Mouse (Mus musculus) limb, embryonic 15.5 days (tissue): Measurements from ENCODE around the gene Igfbp1. TPM values are rescaled to one million over a fixed set of nuclear protein-coding genes. Genes with fewer than 3 reads are reported as not detected.
A peak's percentile ranks its signal among the peaks of the same experiment; 100 is the strongest.

Source experiments
- ATAC-seq: fragments of 200-750 bp; cut with Nextera tagmentation; 2 replicates; pipeline ENCODE4 v1.8.0; 2017; ENCODE audit warnings: low read depth, moderate TSS enrichment; ENCODE audit not compliant: insufficient number of reproducible peaks, low FRiP score, low TSS enrichment
- H3K27ac ChIP-seq: fragments of 300-500 bp; sonication (generic); 2 replicates; pipeline ENCODE4 v1.5.1; 2015; ENCODE audit warnings: moderate library complexity, mild to moderate bottlenecking, inconsistent platforms
- H3K27me3 ChIP-seq: fragments of 300-500 bp; sonication (generic); 2 replicates; pipeline ENCODE4 v1.6.1; 2015; ENCODE audit warnings: inconsistent platforms
- H3K36me3 ChIP-seq: fragments of 300-500 bp; sonication (generic); 2 replicates; pipeline ENCODE4 v1.6.1; 2015; ENCODE audit warnings: inconsistent platforms
- H3K4me1 ChIP-seq: fragments of 300-500 bp; sonication (generic); 2 replicates; pipeline ENCODE4 v1.6.1; 2015; ENCODE audit warnings: inconsistent platforms
- H3K4me2 ChIP-seq: fragments of 300-500 bp; sonication (generic); 2 replicates; pipeline ENCODE4 v1.6.1; 2015; ENCODE audit warnings: mild to moderate bottlenecking, inconsistent platforms
- H3K4me3 ChIP-seq: fragments of 300-500 bp; sonication (generic); 2 replicates; pipeline ENCODE4 v1.5.1; 2015; ENCODE audit warnings: mild to moderate bottlenecking, inconsistent platforms
- H3K9ac ChIP-seq: fragments of 300-500 bp; sonication (generic); 2 replicates; pipeline ENCODE4 v1.6.1; 2015; ENCODE audit warnings: inconsistent platforms
- H3K9me3 ChIP-seq: fragments of 300-500 bp; sonication (generic); 2 replicates; pipeline ENCODE4 v1.6.1; 2016; ENCODE audit warnings: inconsistent platforms
- WGBS: fragments of 180-500 bp; shearing (Covaris S2); methylation state at CpG from one replicate; pipeline ENCODE4 v1.1.7; 2015; 5-methylcytosine and 5-hydroxymethylcytosine counted together
- polyA plus RNA-seq: library from polyadenylated mRNA; unstranded; fragments of >200 nt; fragmentation: Nextera tagmentation; extraction: Ambion mirVana; gene quantifications from 2 replicates; pipeline ENCODE4 v1.2.1, GENCODE M21; 2015

Igfbp1 gene
- polyA plus RNA-seq, 1 experiment from 2014 or later, result 0.81 TPM

- 85% methylated on average over 1 of the region's 1 CpGs for WGBS
- Histone ChIP-seq H3K4me1 (no peaks in the 10 kb centered on the region), H3K4me2 (no peak overlapping the region), H3K36me3 (no peaks in the 10 kb centered on the region), H3K27ac (no peak overlapping the region), H3K9me3 (no peaks in the 10 kb centered on the region), H3K4me3 (no peak overlapping the region), H3K27me3 (no peaks in the 10 kb centered on the region), H3K9ac (no peak overlapping the region)
- ATAC-seq, result no peak
Observed at GRCm38 (mm10) chr11:7169645-7170044, 27.9 kb upstream of the Igfbp1 start.

GRCm38 (mm10) chr11:7173664-7174063 lies 23.9 kb upstream of the Igfbp1 start:
- no peaks in the 10 kb centered on the region for H3K36me3 ChIP-seq
- no peak overlapping the region for H3K27ac ChIP-seq
- no peak for ATAC-seq
- H3K4me2 ChIP-seq, result no peak overlapping the region
- no peaks in the 10 kb centered on the region for H3K27me3 ChIP-seq
- no peaks in the 10 kb centered on the region for H3K9me3 ChIP-seq
- no peak overlapping the region for H3K9ac ChIP-seq
- H3K4me3 ChIP-seq, result no peak overlapping the region
- WGBS, result 79% methylated on average over 6 of the region's 6 CpGs
- H3K4me1 ChIP-seq, result no peaks in the 10 kb centered on the region

- no peaks in the 10 kb centered on the region for H3K36me3 ChIP-seq
- H3K4me2 ChIP-seq, result no peak overlapping the region
- H3K27ac ChIP-seq, result no peak overlapping the region
- WGBS, result 82% methylated on average over 4 of the region's 4 CpGs
- no peaks in the 10 kb centered on the region for H3K9me3 ChIP-seq
- no peak for ATAC-seq
- no peak overlapping the region for H3K9ac ChIP-seq
- H3K4me1 ChIP-seq, result no peaks in the 10 kb centered on the region
- H3K27me3 ChIP-seq, result no peaks in the 10 kb centered on the region
- no peak overlapping the region for H3K4me3 ChIP-seq
Observed at GRCm38 (mm10) chr11:7178724-7179123, 18.9 kb upstream of the Igfbp1 start.

GRCm38 (mm10) chr11:7179276-7179675 lies 18.3 kb upstream of the Igfbp1 start:
- no peak for ATAC-seq
- Histone ChIP-seq H3K4me3 (no peak overlapping the region), H3K9ac (no peak overlapping the region), H3K9me3 (no peaks in the 10 kb centered on the region), H3K4me1 (no peaks in the 10 kb centered on the region), H3K4me2 (no peak overlapping the region), H3K27ac (no peak overlapping the region), H3K27me3 (no peaks in the 10 kb centered on the region), H3K36me3 (no peaks in the 10 kb centered on the region)
- WGBS, result 76% methylated on average over 2 of the region's 2 CpGs

- no peak overlapping the region for H3K4me2 ChIP-seq
- H3K27me3 ChIP-seq, result no peaks in the 10 kb centered on the region
- no peak overlapping the region for H3K4me3 ChIP-seq
- WGBS, result 50% methylated on average over 8 of the region's 8 CpGs
- no peak overlapping the region for H3K9ac ChIP-seq
- H3K27ac ChIP-seq, result no peak overlapping the region
- ATAC-seq, result no peak
- H3K4me1 ChIP-seq, result no peaks in the 10 kb centered on the region
- no peaks in the 10 kb centered on the region for H3K9me3 ChIP-seq
- H3K36me3 ChIP-seq, result no peaks in the 10 kb centered on the region
Observed at GRCm38 (mm10) chr11:7182409-7183042, 15.1 kb upstream of the Igfbp1 start.

GRCm38 (mm10) chr11:7184420-7184819 lies 13.2 kb upstream of the Igfbp1 start:
- H3K4me3 ChIP-seq, result no peak overlapping the region
- WGBS, result 57% methylated on average over 1 of the region's 1 CpGs
- 0 out of 2 replicates have a peak, but pooled peaks have one; percentile 27 for ATAC-seq
- no peaks in the 10 kb centered on the region for H3K4me1 ChIP-seq
- H3K27me3 ChIP-seq, result no peaks in the 10 kb centered on the region
- no peak overlapping the region for H3K27ac ChIP-seq
- H3K9me3 ChIP-seq, result no peaks in the 10 kb centered on the region
- H3K36me3 ChIP-seq, result no peaks in the 10 kb centered on the region
- H3K9ac ChIP-seq, result no peak overlapping the region
- no peak overlapping the region for H3K4me2 ChIP-seq

- H3K4me2 ChIP-seq, result no peak overlapping the region
- H3K27me3 ChIP-seq, result no peaks in the 10 kb centered on the region
- 43% methylated on average over 8 of the region's 8 CpGs for WGBS
- no peak overlapping the region for H3K4me3 ChIP-seq
- ATAC-seq, result no peak
- H3K9ac ChIP-seq, result no peak overlapping the region
- no peaks in the 10 kb centered on the region for H3K36me3 ChIP-seq
- H3K9me3 ChIP-seq, result no peaks in the 10 kb centered on the region
- H3K4me1 ChIP-seq, result no peaks in the 10 kb centered on the region
- H3K27ac ChIP-seq, result no peak overlapping the region
Observed at GRCm38 (mm10) chr11:7187472-7187871, 10.1 kb upstream of the Igfbp1 start.

- H3K27me3 ChIP-seq, result no peaks in the 10 kb centered on the region
- H3K4me2 ChIP-seq, result no peak within 1 kb of the TSS
- H3K4me3 ChIP-seq, result no peak within 1 kb of the TSS
- 82% methylated on average over 13 of the region's 13 CpGs for WGBS
- H3K27ac ChIP-seq, result no peak within 1 kb of the TSS
- H3K4me1 ChIP-seq, result no peaks in the 10 kb centered on the region
- H3K36me3 ChIP-seq, result no peaks in the 10 kb centered on the region
- no peak for ATAC-seq
- H3K9me3 ChIP-seq, result no peaks in the 10 kb centered on the region
- no peak within 1 kb of the TSS for H3K9ac ChIP-seq
Observed at GRCm38 (mm10) chr11:7188469-7188868, 9.1 kb upstream of the Igfbp1 start, which contains the start of gene Gm11985. Gm11985 (minus strand) TSS chr11:7188569.

GRCm38 (mm10) chr11:7192710-7193109 lies 4.9 kb upstream of the Igfbp1 start:
- 47% methylated on average over 6 of the region's 6 CpGs for WGBS
- H3K9me3 ChIP-seq, result no peaks in the 10 kb centered on the region
- H3K27ac ChIP-seq, result no peak overlapping the region
- no peaks in the 10 kb centered on the region for H3K36me3 ChIP-seq
- H3K4me1 ChIP-seq, result no peaks in the 10 kb centered on the region
- H3K4me2 ChIP-seq, result no peak overlapping the region
- ATAC-seq, result no peak
- H3K27me3 ChIP-seq, result no peaks in the 10 kb centered on the region
- no peak overlapping the region for H3K4me3 ChIP-seq
- H3K9ac ChIP-seq, result no peak overlapping the region

- H3K9ac ChIP-seq, result no peak overlapping the region
- WGBS, result 59% methylated on average over 9 of the region's 9 CpGs
- H3K9me3 ChIP-seq, result no peaks in the 10 kb centered on the region
- H3K36me3 ChIP-seq, result no peaks in the 10 kb centered on the region
- no peak for ATAC-seq
- no peak overlapping the region for H3K4me3 ChIP-seq
- H3K27ac ChIP-seq, result no peak overlapping the region
- no peaks in the 10 kb centered on the region for H3K4me1 ChIP-seq
- no peak overlapping the region for H3K4me2 ChIP-seq
- H3K27me3 ChIP-seq, result no peaks in the 10 kb centered on the region
Observed at GRCm38 (mm10) chr11:7193134-7193533, 4.4 kb upstream of the Igfbp1 start.

- Histone ChIP-seq H3K4me1 (no peaks in the 10 kb centered on the region), H3K4me3 (no peak overlapping the region), H3K27ac (no peak overlapping the region), H3K9me3 (no peaks in the 10 kb centered on the region), H3K27me3 (no peaks in the 10 kb centered on the region), H3K36me3 (no peaks in the 10 kb centered on the region), H3K9ac (no peak overlapping the region), H3K4me2 (no peak overlapping the region)
- 89% methylated on average over 10 of the region's 10 CpGs for WGBS
- ATAC-seq, result no peak
Observed at GRCm38 (mm10) chr11:7194432-7195311, 2.9 kb upstream of the Igfbp1 start.

- Histone ChIP-seq H3K9ac (no peak overlapping the region), H3K27me3 (no peaks in the 10 kb centered on the region), H3K4me3 (no peak overlapping the region), H3K36me3 (no peaks in the 10 kb centered on the region), H3K4me1 (no peaks in the 10 kb centered on the region), H3K9me3 (no peaks in the 10 kb centered on the region), H3K27ac (no peak overlapping the region), H3K4me2 (no peak overlapping the region)
- ATAC-seq, result no peak
- 76% methylated on average over 4 of the region's 4 CpGs for WGBS
Observed at GRCm38 (mm10) chr11:7195312-7195685, 2.3 kb upstream of the Igfbp1 start.
